Mouse (Mus musculus) kidney, adult 2 months (tissue): ENCODE results near the gene Marveld3.

ENCODE experiments used
- CTCF ChIP-seq: fragments of 200-500 bp; conservative IDR thresholded peaks from 2 replicates; pipeline ENCODE4 v1.5.1; 2011; ENCODE audit warnings: low read depth, mild to moderate bottlenecking, control low read depth, low read length, moderate library complexity, mixed read lengths; ENCODE audit not compliant: insufficient read depth, insufficient read length
- POLR2A ChIP-seq: fragments of 200-500 bp; IDR thresholded peaks from one replicate; pipeline ENCODE4 v1.6.1; 2011; ENCODE audit warnings: low read depth, low read length, control low read depth

- TF ChIP-seq CTCF (no peak), POLR2A (no peak)
Observed at GRCm38 (mm10) chr8:109945694-109946093, 16.3 kb downstream of the Marveld3 start.
